Mouse (Mus musculus) activated CD4-positive, CD25-positive, alpha-beta regulatory T cell, adult 4 months (primary cell): ENCODE data around the gene Smim13. TPM values are rescaled to one million over a fixed set of nuclear protein-coding genes. Genes with fewer than 3 reads are reported as not detected.
A peak's percentile ranks its signal among the peaks of the same experiment; 100 is the strongest.

Experiments used
- ATAC-seq: one replicate; pipeline ENCODE4 v1.8.0; 2017
- polyA plus RNA-seq, 2 experiments: library from polyadenylated mRNA; unstranded; fragments of 100-300 nt; shearing (Covaris generic); gene quantifications; one replicate each; pipeline ENCODE4 v1.2.1; 2017

Gene Smim13
- polyA plus RNA-seq, 2 experiments from 2014 or later, result 3.7 to 3.8 TPM

GRCm38 (mm10) chr13:41293595-41293994 is 44.0 kb downstream of the Smim13 start:
- ATAC-seq, result no peak

DNA sequence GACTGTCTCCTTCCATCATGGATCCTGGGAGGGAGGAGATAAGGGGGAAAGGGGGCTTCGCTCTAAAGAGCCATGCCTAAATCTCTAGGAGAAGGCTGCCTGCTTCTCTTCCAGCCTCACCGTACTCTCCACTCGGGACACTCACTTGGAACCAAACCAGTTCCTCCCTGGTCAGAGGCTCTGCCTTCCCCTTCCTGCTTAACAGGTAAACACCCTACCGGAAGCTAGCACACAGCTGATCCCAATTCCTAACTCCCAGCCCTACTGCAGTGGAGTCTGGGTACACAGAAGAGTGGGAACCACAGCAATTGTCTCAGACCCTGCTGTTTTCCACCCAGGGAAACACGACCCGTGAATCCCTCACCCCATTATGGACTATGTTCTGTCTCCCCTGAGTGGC is 46.2 kb downstream of the Smim13 start:
- no peak for ATAC-seq

- ATAC-seq, result no peak
Measured at GRCm38 (mm10) chr13:41296396-41296795, 46.8 kb downstream of the Smim13 start.

GRCm38 (mm10) chr13:41298533-41298932 is 48.9 kb downstream of the Smim13 start:
- ATAC-seq, result no peak

DNA sequence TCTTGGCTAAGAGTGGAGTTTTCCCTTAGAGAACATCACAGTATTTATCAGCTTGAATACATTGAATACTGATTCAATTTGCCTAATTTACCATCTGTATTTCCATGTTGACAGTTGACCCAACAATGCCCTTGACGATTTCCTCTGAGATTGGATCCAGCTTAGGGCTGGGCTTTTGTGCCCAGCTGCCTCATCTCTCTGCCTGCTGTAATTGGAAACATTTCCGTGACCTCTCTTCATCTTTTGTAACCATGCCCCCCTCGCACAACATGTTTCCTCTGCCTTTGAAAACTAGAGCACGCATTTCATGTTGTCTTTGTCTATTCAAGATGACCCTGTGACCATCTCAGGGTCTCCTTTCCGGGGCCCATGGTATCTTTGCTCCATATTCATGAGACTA is 49.4 kb downstream of the Smim13 start:
- no peak for ATAC-seq

GRCm38 (mm10) chr13:41300037-41300436 is 50.4 kb downstream of the Smim13 start:
- ATAC-seq, result no peak

DNA sequence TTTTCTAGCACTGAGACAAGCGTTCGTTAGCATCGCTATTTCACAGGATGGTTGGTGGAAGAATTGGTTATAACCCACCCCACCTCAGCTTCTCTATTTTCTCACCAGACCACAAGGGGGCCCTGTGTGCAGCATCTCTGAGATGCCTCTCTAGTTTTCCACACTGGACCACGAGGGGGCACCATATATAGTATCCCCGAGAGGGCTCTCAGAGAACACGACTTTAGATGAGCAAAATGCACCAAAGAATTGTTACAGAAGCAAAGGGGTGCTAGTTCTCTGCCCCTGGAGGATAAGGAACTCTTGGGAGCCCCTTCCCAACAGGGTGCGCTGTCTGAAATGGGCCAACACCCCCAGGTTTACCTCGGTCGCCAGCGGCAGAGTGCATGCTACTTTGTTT is 53.1 kb downstream of the Smim13 start:
- ATAC-seq, result peak; percentile 83

DNA sequence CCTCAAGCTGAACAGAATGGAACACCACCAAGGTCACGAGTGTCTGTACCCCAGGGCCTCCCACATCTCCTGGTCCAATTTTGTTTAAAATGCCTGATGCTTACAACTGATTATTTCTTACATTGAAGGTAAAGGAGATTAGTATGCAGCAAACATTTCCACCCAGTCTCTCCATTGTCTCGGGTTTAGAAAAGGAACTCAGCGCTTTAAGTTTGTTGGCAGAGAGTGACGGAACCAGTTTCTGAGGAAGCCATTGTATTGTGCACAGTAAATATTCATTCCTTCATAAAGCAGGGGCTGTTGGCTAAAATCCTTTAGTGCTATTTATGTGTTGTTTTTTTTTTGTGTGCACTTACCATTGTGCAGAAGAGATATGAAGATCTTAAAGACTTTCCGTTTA is 71.1 kb downstream of the Smim13 start:
- ATAC-seq, result no peak

DNA sequence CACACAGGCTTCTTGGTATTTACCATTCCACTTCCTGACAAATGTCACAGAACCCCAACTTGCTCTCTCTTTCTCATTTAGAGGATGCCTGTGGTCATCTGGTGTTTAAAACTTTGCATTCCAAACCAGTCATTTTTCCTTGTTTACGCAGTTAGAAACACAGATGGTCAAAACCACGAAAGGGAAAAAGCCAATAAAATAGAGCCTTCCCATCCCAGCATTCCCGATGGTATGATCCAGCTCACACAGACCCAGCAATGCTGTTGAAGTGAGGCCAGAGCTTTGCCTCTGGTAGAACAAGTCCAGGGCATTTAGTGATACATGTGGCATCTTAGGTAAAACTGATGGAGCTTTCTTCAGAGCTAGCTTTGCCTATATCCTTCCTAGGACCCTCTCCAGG is 71.8 kb downstream of the Smim13 start:
- no peak for ATAC-seq

DNA sequence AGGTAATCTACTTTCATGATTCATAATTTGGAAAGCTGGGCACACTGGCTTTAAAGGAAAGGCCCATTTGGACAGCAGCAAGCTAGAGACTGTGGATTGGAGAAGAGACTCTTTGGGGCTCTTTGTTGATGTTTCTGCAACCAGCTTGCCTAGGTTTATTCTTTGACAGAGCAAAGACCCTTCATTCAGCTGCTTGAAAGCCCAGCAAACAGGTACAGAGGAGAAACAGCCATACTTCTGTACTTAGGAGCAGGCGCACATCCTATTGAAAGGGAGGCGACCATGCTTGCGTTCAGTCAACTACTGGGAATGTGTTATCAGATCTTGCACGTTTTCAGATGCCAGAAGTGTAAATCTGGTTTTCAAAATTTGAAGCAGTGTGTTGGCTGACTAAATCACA is 75.0 kb downstream of the Smim13 start:
- ATAC-seq, result no peak

DNA sequence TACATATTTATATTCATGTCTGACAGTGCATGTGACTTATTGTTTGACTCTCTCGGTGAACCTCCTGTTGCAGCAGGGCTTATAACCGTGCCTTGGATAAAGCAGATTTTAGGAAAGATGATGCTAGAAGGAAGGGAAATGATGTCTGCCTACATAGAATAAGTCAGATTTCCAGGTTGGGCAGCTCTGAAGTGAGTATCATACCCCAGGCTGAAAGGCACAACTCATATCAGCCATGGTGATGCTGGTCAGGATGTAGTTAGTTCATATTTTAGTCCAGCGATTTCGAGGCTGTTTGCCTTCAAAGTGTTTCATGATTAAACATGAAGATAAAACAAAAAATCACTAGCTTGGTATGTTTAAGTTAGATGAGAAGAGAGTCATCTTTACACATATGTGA is 75.7 kb downstream of the Smim13 start:
- no peak for ATAC-seq

- no peak for ATAC-seq
Measured at GRCm38 (mm10) chr13:41326134-41326533, 76.5 kb downstream of the Smim13 start.

Other genes starting within 250 kb of the Smim13 start
- gene Pak1ip1, start 248.8 kb upstream of the Smim13 start, polyA plus RNA-seq, result 10 to 100 TPM; 70.4 to 94.2 TPM
- 100 to 1,000 TPM; 173 to 200 TPM for gene Tmem14c, start 233.6 kb upstream of the Smim13 start, polyA plus RNA-seq
- gene Mak, start 170.1 kb upstream of the Smim13 start, polyA plus RNA-seq, result under 1 TPM in 1 of 2 experiments, not detected in 1; 0.12 TPM
- under 1 TPM in 1 of 2 experiments, not detected in 1; 0.38 TPM for gene Gcm2, start 138.8 kb upstream of the Smim13 start, polyA plus RNA-seq
- under 1 TPM in 1 of 2 experiments, not detected in 1; 0.33 TPM for gene Sycp2l, start 135.5 kb upstream of the Smim13 start, polyA plus RNA-seq
- not detected for gene Elovl2, start 29.4 kb upstream of the Smim13 start, polyA plus RNA-seq
- gene Gm17364, start 24.1 kb downstream of the Smim13 start, polyA plus RNA-seq, result not detected
- gene Nedd9, start 237.5 kb downstream of the Smim13 start, polyA plus RNA-seq, result 100 to 1,000 TPM; 129 to 130 TPM